Mouse (Mus musculus): Measurements from ENCODE around the gene Fam210b.
"Not testable (repeated sequence)": the region's sequence is repeated elsewhere in the genome, so short reads cannot be mapped to it uniquely, and the experiment has no call there.

Fam210b gene

GRCm38 (mm10) chr2:172345258-172345738 is at the start of gene Fam210b:
Gene Fam210b, plus strand, starts transcription at chr2:172345565.
- peak; percentile 98 for DNase-seq (ENCODE audit: low read depth)

DNA sequence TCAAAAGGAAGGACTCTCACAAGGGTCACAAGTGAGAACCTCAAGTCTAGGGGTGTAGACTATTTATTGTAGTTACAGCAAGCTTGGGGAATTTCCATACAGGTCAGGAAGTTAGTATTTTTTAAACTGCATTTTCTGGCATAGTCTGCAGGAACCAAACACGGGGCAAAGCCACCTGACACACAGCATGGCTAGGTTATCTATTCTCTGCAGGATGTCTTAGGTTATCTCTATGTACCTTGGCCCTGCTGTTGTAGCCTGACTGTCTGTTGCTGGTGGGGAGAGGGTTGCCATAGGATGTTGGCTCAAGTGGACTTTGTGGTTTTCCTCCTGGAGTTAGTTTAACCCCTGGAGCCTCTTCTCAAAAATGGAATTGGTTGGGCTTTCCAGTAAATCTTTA is 47.3 kb upstream of the Fam210b start:
- DNase-seq (ENCODE audit: low read depth): no peak

DNA sequence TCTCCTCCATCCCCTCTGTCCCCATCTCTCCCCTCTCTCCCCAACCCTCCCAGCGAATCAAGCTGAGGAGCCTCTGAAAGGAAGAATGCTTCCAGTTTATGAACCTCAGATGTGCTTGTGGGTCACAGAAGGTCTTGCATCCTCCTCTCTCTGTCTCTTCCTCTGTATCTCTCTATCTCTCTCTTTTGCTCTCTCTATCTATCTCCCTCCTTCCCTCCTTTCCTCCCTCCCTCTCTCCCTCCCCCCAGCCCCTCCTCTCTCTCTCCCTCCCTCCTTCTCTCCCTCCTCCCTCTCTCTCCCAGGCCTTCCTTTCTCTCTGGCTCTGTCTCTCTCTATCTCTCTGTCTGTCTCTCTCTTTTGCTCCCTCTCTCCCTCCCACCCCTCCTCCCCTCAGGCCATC is 46.8 kb upstream of the Fam210b start:
- no peak for DNase-seq (ENCODE audit: low read depth)

- DNase-seq (ENCODE audit: low read depth): no peak
Observed at GRCm38 (mm10) chr2:172299126-172299921, 46.0 kb upstream of the Fam210b start.

- no peak for DNase-seq (ENCODE audit: low read depth)
Observed at GRCm38 (mm10) chr2:172302396-172302795, 43.0 kb upstream of the Fam210b start.

- DNase-seq (ENCODE audit: low read depth): no peak
Observed at GRCm38 (mm10) chr2:172304118-172304708, 41.2 kb upstream of the Fam210b start.

DNA sequence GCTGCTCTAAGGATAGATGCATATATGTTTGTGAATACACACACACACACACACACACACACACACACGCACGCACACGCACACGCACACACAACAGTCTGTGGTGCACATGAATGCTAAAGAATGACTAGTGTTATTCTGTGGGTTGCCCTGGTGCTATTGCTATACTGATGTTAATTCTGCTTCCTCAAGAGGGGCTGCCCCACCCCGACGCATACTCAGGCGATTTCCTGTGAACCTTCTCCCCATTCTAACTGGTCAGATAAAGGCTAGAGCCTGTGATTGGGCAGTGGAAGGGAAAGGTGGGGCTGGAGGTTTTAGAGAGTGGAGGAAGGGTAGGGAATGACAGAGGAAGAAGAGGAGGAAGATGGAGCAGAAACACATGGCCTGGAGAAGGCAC is 39.8 kb upstream of the Fam210b start:
- not testable (repeated sequence) for DNase-seq (ENCODE audit: low read depth)

DNA sequence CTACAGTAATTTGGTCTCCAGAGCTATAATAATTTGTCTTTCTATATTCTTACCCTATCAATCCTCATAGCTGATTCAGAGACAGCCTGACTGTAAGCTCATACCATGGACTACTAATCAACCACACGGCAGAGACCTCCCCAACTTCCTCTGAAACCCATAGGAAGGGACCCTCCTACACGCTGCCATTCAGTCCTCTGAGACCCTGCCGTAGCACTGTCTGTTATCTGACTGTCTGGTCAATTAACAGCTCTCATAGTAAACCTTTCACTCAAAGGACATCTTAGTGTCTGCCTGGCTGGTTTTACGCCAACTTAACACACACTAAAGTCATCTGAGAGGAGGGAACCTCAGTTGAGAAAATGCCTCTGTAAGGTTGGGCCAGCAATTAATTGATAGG is 38.8 kb upstream of the Fam210b start:
- DNase-seq (ENCODE audit: low read depth): no peak

DNA sequence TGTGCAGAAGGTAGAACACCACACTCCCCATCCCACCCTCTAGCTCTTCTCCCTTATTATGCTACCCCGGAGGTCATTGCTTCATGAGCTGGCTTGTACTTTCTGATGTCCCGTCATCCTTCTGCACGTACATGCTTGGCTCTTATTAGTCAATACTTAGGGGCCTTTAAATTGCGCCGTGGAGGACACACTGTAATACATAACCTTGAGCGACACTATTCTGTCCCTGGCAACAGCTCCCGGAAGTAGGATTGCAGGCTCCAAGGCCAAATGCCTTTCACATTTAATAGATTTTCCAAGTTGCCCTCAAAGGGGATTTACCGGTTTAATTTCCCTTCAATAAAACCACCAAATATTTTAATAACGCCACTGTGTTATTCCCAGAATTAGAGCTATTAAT is 33.6 kb upstream of the Fam210b start:
- DNase-seq (ENCODE audit: low read depth): no peak

GRCm38 (mm10) chr2:172320878-172321277 is 24.5 kb upstream of the Fam210b start:
- no peak for DNase-seq (ENCODE audit: low read depth)

GRCm38 (mm10) chr2:172328248-172328647 is 17.1 kb upstream of the Fam210b start:
- no peak for DNase-seq (ENCODE audit: low read depth)

- no peak for DNase-seq (ENCODE audit: low read depth)
Observed at GRCm38 (mm10) chr2:172329179-172329578, 16.2 kb upstream of the Fam210b start.

- DNase-seq (ENCODE audit: low read depth): no peak
Observed at GRCm38 (mm10) chr2:172338206-172338942, 7.0 kb upstream of the Fam210b start.

- DNase-seq (ENCODE audit: low read depth): no peak
Observed at GRCm38 (mm10) chr2:172340936-172341335, 4.4 kb upstream of the Fam210b start.

DNA sequence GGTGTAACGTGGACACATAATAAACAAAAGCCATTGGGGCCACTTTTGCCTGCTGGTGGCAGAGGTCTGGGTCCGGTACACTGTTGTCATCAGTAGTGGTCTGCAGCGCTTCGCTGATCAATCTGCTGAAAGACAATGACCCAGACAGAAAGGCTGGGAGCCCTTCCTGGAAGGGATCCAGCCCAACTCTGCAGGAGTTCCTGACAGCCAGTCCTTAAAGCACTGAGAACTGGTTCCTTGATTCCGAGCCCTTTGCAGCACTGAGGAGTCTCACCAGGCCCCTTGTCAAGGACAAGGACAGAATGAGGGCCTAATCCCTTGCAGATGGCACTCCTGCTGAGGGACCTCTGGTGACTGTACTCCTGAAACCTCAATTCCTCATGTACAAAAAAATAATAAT is 3.8 kb upstream of the Fam210b start:
- no peak for DNase-seq (ENCODE audit: low read depth)

GRCm38 (mm10) chr2:172343751-172344150 is 1.6 kb upstream of the Fam210b start:
- no peak for DNase-seq (ENCODE audit: low read depth)

DNA sequence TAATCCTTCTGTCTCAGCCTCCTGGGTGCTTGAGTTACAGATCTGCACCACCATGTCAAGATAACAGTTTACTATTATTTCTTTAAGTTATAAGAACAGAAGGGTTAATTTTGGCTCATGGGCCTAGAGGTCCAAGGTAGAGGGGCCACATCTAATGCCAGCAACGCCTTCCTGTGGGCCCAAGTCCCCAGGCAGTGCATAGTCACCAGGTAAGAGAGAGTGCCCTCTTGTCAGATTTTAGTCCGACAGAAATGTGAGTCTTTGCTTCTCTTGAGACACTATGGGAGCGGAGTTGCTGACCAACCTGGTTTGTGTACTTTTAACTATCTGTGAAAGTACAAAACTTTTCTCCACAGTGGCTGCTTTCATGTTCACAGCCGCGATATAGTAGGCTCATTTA is 696 bp upstream of the Fam210b start:
- no peak for DNase-seq (ENCODE audit: low read depth)

GRCm38 (mm10) chr2:172346034-172346929 is 917 bp downstream of the Fam210b start:
- no peak for DNase-seq (ENCODE audit: low read depth)

- DNase-seq (ENCODE audit: low read depth): no peak
Observed at GRCm38 (mm10) chr2:172346933-172347611, 1.7 kb downstream of the Fam210b start.

GRCm38 (mm10) chr2:172348297-172348950 is 3.1 kb downstream of the Fam210b start:
- no peak for DNase-seq (ENCODE audit: low read depth)

DNA sequence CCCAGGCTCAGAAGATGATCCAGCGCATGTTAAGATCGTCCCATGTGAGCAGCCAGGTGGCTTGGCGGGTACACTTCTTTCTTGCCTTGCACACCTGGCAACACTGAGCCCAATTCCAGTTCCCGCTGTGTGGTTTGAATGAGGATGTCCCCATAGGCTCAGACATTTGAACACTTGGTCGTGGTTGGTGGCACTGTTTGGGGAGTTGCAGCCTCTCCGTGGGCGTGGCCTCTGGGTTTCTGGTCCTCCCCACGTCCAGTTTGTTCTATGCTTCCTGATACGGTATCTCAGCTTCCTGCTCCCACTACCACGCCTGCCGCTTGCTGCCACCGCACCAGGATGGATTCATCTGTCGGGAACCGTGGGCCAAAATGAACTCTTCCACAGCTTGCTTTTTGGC is 4.4 kb downstream of the Fam210b start:
- DNase-seq (ENCODE audit: low read depth): no peak
